Mouse (Mus musculus): ENCODE data around the gene Mc1r.

- TF ChIP-seq POLR2A (IDR thresholded peaks at IDR 0.05; ENCODE audit: borderline replicate concordance, low read depth, low read length) (no peak), CTCF (IDR thresholded peaks at IDR 0.05; ENCODE audit: low read depth, low read length) (no peak)
Measured at GRCm38 (mm10) chr8:123428343-123428893, 21.5 kb downstream of the Mc1r start.

Measured in bone marrow macrophage, adult 2 months (primary cell).